8 mouse cellular contexts compared by ENCODE assay signal in genomic region chr9:61372510-61372975, GRCm38 (mm10). TPM values are rescaled to one million over a fixed set of nuclear protein-coding genes. Genes with fewer than 3 reads are reported as not detected.
DNase-seq lines count a peak whose midpoint lies in the region; ATAC-seq and TF ChIP-seq lines count a peak whose summit lies in the region.

No protein-coding gene starts in this region.

- peaks cover 12% of the 10 kb centered on the region; the same call in 1 of the 2 replicates for H3K4me1 ChIP-seq in kidney, adult 2 months (ENCODE audit: control insufficient read depth, insufficient read depth, low read length)
- H3K4me1 ChIP-seq in forebrain, embryonic 15.5 days, result peaks cover 67% of the 10 kb centered on the region
- H3K4me1 ChIP-seq in liver, embryonic 14.5 days (replicated peaks; ENCODE audit: control insufficient read depth in 2 of 2, insufficient read depth in 2 of 2, low read length in 1 of 2), result peaks cover 31 to 38% of the 10 kb centered on the region in 2 experiments
- peaks cover 36% of the 10 kb centered on the region for H3K4me1 ChIP-seq in small intestine, adult 2 months (ENCODE audit: control insufficient read depth, insufficient read depth, insufficient read length, low read length)

- H3K36me3 ChIP-seq in kidney, adult 2 months (ENCODE audit: control insufficient read depth, insufficient read depth, low read length), result no peaks in the 10 kb centered on the region
- H3K36me3 ChIP-seq in forebrain, embryonic 15.5 days, result no peaks in the 10 kb centered on the region
- H3K36me3 ChIP-seq in liver, embryonic 14.5 days (replicated peaks; ENCODE audit: control insufficient read depth, insufficient read depth, low read depth), result no peaks in the 10 kb centered on the region
- 0 out of 2 replicates have a peak, but pooled peaks cover 1% of the 10 kb centered on the region for H3K36me3 ChIP-seq in small intestine, adult 2 months (ENCODE audit: control insufficient read depth, insufficient read depth, low read length)

- no peak for TF ChIP-seq POLR2A in kidney, adult 2 months (IDR thresholded peaks at IDR 0.05; ENCODE audit: low read depth, low read length)
- TF ChIP-seq POLR2A in small intestine, adult 2 months (IDR thresholded peaks at IDR 0.05; ENCODE audit: low read depth, low read length), result no peak

- DNase-seq in kidney, adult 2 months, result no peak
- no peak for DNase-seq in kidney, adult 18-20 months
- DNase-seq in liver, embryonic 14.5 days (ENCODE audit: low read depth in 3 of 3, low spot score in 3 of 3), result no peak
- DNase-seq in retina, postnatal 1 day, result no peak
- no peak for DNase-seq in left cerebral cortex, adult 11 months (ENCODE audit: low spot score)

- no peaks in the 10 kb centered on the region for H3K27me3 ChIP-seq in kidney, adult 2 months (replicated peaks; ENCODE audit: control insufficient read depth, insufficient read depth, low read length)
- H3K27me3 ChIP-seq in forebrain, embryonic 15.5 days, result no peaks in the 10 kb centered on the region
- H3K27me3 ChIP-seq in liver, embryonic 14.5 days (ENCODE audit: control insufficient read depth, insufficient read depth, low read length), result peaks cover 45% of the 10 kb centered on the region
- H3K27me3 ChIP-seq in small intestine, adult 2 months (ENCODE audit: control insufficient read depth, insufficient read depth, low read length), result no peaks in the 10 kb centered on the region

- TF ChIP-seq CTCF in kidney, adult 2 months (conservative IDR thresholded peaks at IDR 0.05; ENCODE audit: insufficient read depth, insufficient read length, low read depth, low read length), result no peak
- TF ChIP-seq CTCF in liver, embryonic 14.5 days (IDR thresholded peaks at IDR 0.05; ENCODE audit: low read depth), result no peak
- no peak for TF ChIP-seq CTCF in small intestine, adult 2 months (IDR thresholded peaks at IDR 0.05; ENCODE audit: extremely low read depth, insufficient read length, insufficient replicate concordance, low read depth, low read length)

- peak overlapping the region; percentile 93 for H3K27ac ChIP-seq in kidney, adult 2 months (ENCODE audit: insufficient read depth, low read depth, low read length)
- peak overlapping the region; percentile 96 for H3K27ac ChIP-seq in forebrain, embryonic 15.5 days (replicated peaks)
- no peak overlapping the region for H3K27ac ChIP-seq in liver, embryonic 14.5 days
- H3K27ac ChIP-seq in small intestine, adult 2 months (ENCODE audit: insufficient read depth, low read depth, low read length), result peak overlapping the region; percentile 86

- ATAC-seq in activated CD4-positive, CD25-positive, alpha-beta regulatory T cell, adult 4 months, result peak; percentile 15
- peak; percentile 18 for ATAC-seq in forebrain, embryonic 15.5 days (replicated peaks)
- peak; percentile 50 for ATAC-seq in liver, embryonic 14.5 days (ENCODE audit: insufficient read depth)

- TF ChIP-seq EP300 in liver, embryonic 14.5 days (IDR thresholded peaks at IDR 0.05; ENCODE audit: low read depth), result no peak

- peak overlapping the region; percentile 98 for H3K9ac ChIP-seq in forebrain, embryonic 15.5 days (replicated peaks)
- peak overlapping the region; percentile 66 for H3K9ac ChIP-seq in liver, embryonic 14.5 days (replicated peaks)

- under 1% methylated on average over 42 of the region's 42 CpGs for WGBS in kidney, adult 2 months
- WGBS in forebrain, embryonic 15.5 days, result under 1% methylated on average over 42 of the region's 42 CpGs
- under 1% methylated on average over 42 of the region's 42 CpGs for WGBS in liver, embryonic 14.5 days (ENCODE audit: insufficient replicate concordance)
- under 1% methylated on average over 42 of the region's 42 CpGs for WGBS in small intestine, adult 2 months

- H3K4me3 ChIP-seq in kidney, adult 2 months (ENCODE audit: insufficient read depth, low read depth, low read length), result peak overlapping the region; percentile 84
- H3K4me3 ChIP-seq in forebrain, embryonic 15.5 days, result peak overlapping the region; percentile 89
- peak overlapping the region; percentile 72 to 77 for H3K4me3 ChIP-seq in liver, embryonic 14.5 days (ENCODE audit: insufficient read depth in 1 of 2, low read depth in 2 of 2, low read length in 2 of 2)
- peak overlapping the region; percentile 98 for H3K4me3 ChIP-seq in small intestine, adult 2 months (ENCODE audit: low read depth, low read length)

- peak overlapping the region; percentile 69 for H3K4me2 ChIP-seq in forebrain, embryonic 15.5 days (replicated peaks)
- peak overlapping the region; percentile 99 for H3K4me2 ChIP-seq in liver, embryonic 14.5 days (ENCODE audit: low read depth)

- H3K9me3 ChIP-seq in forebrain, embryonic 15.5 days, result no peaks in the 10 kb centered on the region
- no peaks in the 10 kb centered on the region for H3K9me3 ChIP-seq in liver, embryonic 14.5 days (ENCODE audit: control insufficient read depth, low read length)

RNA-seq across cellular contexts. Expression of gene Tle3, which starts 0.4 kb away (rescaled TPM):
- polyA plus RNA-seq in kidney, adult 2 months (2012; rRNA removed), result 47.2 and 50.9 TPM in 2 replicates
- polyA plus RNA-seq in activated CD4-positive, CD25-positive, alpha-beta regulatory T cell, adult 4 months (2017; shearing (Covaris generic)), result 10 to 100 TPM; 20.4 to 21.1 TPM
- 39.9 and 40.9 TPM in 2 replicates for polyA plus RNA-seq in forebrain, embryonic 15.5 days (2015; fragmentation: Nextera tagmentation; extraction: Ambion mirVana)
- 4.6 and 4.7 TPM in 2 replicates for polyA plus RNA-seq in liver, embryonic 14.5 days (2012; rRNA removed)
- 2.7 and 2.9 TPM in 2 replicates for polyA plus RNA-seq in liver, embryonic 14.5 days (2014; fragmentation: Nextera tagmentation; extraction: Ambion mirVana)
- 37.4 and 136 TPM in 2 replicates for polyA plus RNA-seq in small intestine, adult 2 months (2012; rRNA removed)
